Mouse (Mus musculus) midbrain, embryonic 13.5 days (tissue): ENCODE data around the gene Pdc. TPM values are rescaled to one million over a fixed set of nuclear protein-coding genes. Genes with fewer than 3 reads are reported as not detected.
A peak's percentile ranks its signal among the peaks of the same experiment; 100 is the strongest.
"Not testable (repeated sequence)": the region's sequence is repeated elsewhere in the genome, so short reads cannot be mapped to it uniquely, and the experiment has no call there.

Experiments
- ATAC-seq: fragments of 200-750 bp; cut with Nextera tagmentation; 2 replicates; pipeline ENCODE4 v1.8.0; 2017; ENCODE audit warnings: mild to moderate bottlenecking, moderate TSS enrichment, moderate library complexity
- H3K27ac ChIP-seq: fragments of 300-500 bp; sonication (generic); 2 replicates; pipeline ENCODE4 v1.5.1; 2015; ENCODE audit warnings: inconsistent platforms, mild to moderate bottlenecking, moderate library complexity
- H3K27me3 ChIP-seq: fragments of 300-500 bp; sonication (generic); 2 replicates; pipeline ENCODE4 v1.6.1; 2015; ENCODE audit warnings: mild to moderate bottlenecking, inconsistent platforms
- H3K36me3 ChIP-seq: fragments of 300-500 bp; sonication (generic); 2 replicates; pipeline ENCODE4 v1.6.1; 2015; ENCODE audit warnings: mild to moderate bottlenecking, inconsistent platforms
- H3K4me1 ChIP-seq: fragments of 300-500 bp; sonication (generic); replicated peaks from 2 replicates; pipeline ENCODE4 v1.6.1; 2015; ENCODE audit warnings: inconsistent platforms
- H3K4me2 ChIP-seq: fragments of 300-500 bp; sonication (generic); replicated peaks from 2 replicates; pipeline ENCODE4 v1.6.1; 2015; ENCODE audit warnings: moderate library complexity, mild to moderate bottlenecking, inconsistent platforms
- H3K4me3 ChIP-seq: fragments of 300-500 bp; sonication (generic); replicated peaks from 2 replicates; pipeline ENCODE4 v1.5.1; 2015; ENCODE audit warnings: mild to moderate bottlenecking, inconsistent platforms
- H3K9ac ChIP-seq: fragments of 300-500 bp; sonication (generic); replicated peaks from 2 replicates; pipeline ENCODE4 v1.6.1; 2015; ENCODE audit warnings: mild to moderate bottlenecking, inconsistent platforms
- H3K9me3 ChIP-seq: fragments of 300-500 bp; sonication (generic); 2 replicates; pipeline ENCODE4 v1.6.1; 2016; ENCODE audit warnings: mild to moderate bottlenecking, inconsistent platforms
- WGBS: fragments of 180-500 bp; shearing (Covaris S2); methylation state at CpG from one replicate; pipeline ENCODE4 v1.1.7; 2015; 5-methylcytosine and 5-hydroxymethylcytosine counted together
- polyA plus RNA-seq: library from polyadenylated mRNA; unstranded; fragments of >200 nt; fragmentation: Nextera tagmentation; extraction: Ambion mirVana; gene quantifications from 2 replicates; pipeline ENCODE4 v1.2.1, GENCODE M21; 2015

Gene Pdc
- not detected in 2 replicates for polyA plus RNA-seq

- 93% methylated on average over 1 of the region's 1 CpGs for WGBS
Measured at GRCm38 (mm10) chr1:150319205-150319604, at the start of gene Pdc. Gene Pdc, plus strand, starts transcription at chr1:150319417.

GRCm38 (mm10) chr1:150294051-150294450 is 25.2 kb upstream of the Pdc start:
- H3K9ac ChIP-seq, H3K27ac ChIP-seq, H3K4me1 ChIP-seq, ATAC-seq, H3K27me3 ChIP-seq, H3K36me3 ChIP-seq, H3K4me3 ChIP-seq, H3K9me3 ChIP-seq, H3K4me2 ChIP-seq: not testable (repeated sequence)
- 83% methylated on average over 3 of the region's 3 CpGs for WGBS

More at GRCm38 (mm10) chr1:150319205-150319604, at the start of gene Pdc:
- Histone ChIP-seq H3K4me2 (no peak within 1 kb of the TSS), H3K4me1 (peaks cover 3% of the 10 kb centered on the region), H3K9me3 (no peaks in the 10 kb centered on the region), H3K36me3 (no peaks in the 10 kb centered on the region), H3K27me3 (no peaks in the 10 kb centered on the region), H3K27ac (no peak within 1 kb of the TSS), H3K9ac (no peak within 1 kb of the TSS), H3K4me3 (no peak within 1 kb of the TSS)
- ATAC-seq = no peak

GRCm38 (mm10) chr1:150307599-150307998 is 11.6 kb upstream of the Pdc start:
- Histone ChIP-seq H3K9ac (no peak overlapping the region), H3K27me3 (no peaks in the 10 kb centered on the region), H3K4me3 (no peak overlapping the region), H3K4me2 (no peak overlapping the region), H3K36me3 (no peaks in the 10 kb centered on the region), H3K9me3 (no peaks in the 10 kb centered on the region), H3K27ac (no peak overlapping the region), H3K4me1 (no peaks in the 10 kb centered on the region)
- ATAC-seq = 0 out of 2 replicates have a peak, but pooled peaks have one; percentile 48
- 67% methylated on average over 1 of the region's 1 CpGs for WGBS

GRCm38 (mm10) chr1:150335111-150335510 is 15.9 kb downstream of the Pdc start:
- Histone ChIP-seq H3K27me3 (no peaks in the 10 kb centered on the region), H3K27ac (no peak overlapping the region), H3K9ac (no peak overlapping the region), H3K4me3 (no peak overlapping the region), H3K4me1 (no peaks in the 10 kb centered on the region), H3K36me3 (no peaks in the 10 kb centered on the region), H3K4me2 (no peak overlapping the region), H3K9me3 (no peaks in the 10 kb centered on the region)
- no peak for ATAC-seq
- 78% methylated on average over 2 of the region's 2 CpGs for WGBS

- peaks cover 35% of the 10 kb centered on the region for H3K36me3 ChIP-seq
- ATAC-seq = no peak
- H3K9me3 ChIP-seq = no peaks in the 10 kb centered on the region
- no peaks in the 10 kb centered on the region for H3K4me1 ChIP-seq
- H3K4me2 ChIP-seq = no peak overlapping the region
- no peak overlapping the region for H3K27ac ChIP-seq
- 95% methylated on average over 1 of the region's 1 CpGs for WGBS
- no peak overlapping the region for H3K9ac ChIP-seq
- no peaks in the 10 kb centered on the region for H3K27me3 ChIP-seq
- no peak overlapping the region for H3K4me3 ChIP-seq
Measured at GRCm38 (mm10) chr1:150360864-150361263, 41.6 kb downstream of the Pdc start.

GRCm38 (mm10) chr1:150372895-150373294 is 53.7 kb downstream of the Pdc start:
- no peaks in the 10 kb centered on the region for H3K27me3 ChIP-seq
- H3K9ac ChIP-seq = no peak overlapping the region
- H3K4me2 ChIP-seq = no peak overlapping the region
- H3K4me3 ChIP-seq = no peak overlapping the region
- 90% methylated on average over 3 of the region's 3 CpGs for WGBS
- no peaks in the 10 kb centered on the region for H3K9me3 ChIP-seq
- no peaks in the 10 kb centered on the region for H3K4me1 ChIP-seq
- no peak for ATAC-seq
- H3K36me3 ChIP-seq = peaks cover 13% of the 10 kb centered on the region; the same call in 1 of the 2 replicates
- no peak overlapping the region for H3K27ac ChIP-seq

GRCm38 (mm10) chr1:150374247-150374646 is 55.0 kb downstream of the Pdc start:
- H3K4me1 ChIP-seq = no peaks in the 10 kb centered on the region
- no peak for ATAC-seq
- WGBS = 92% methylated on average over 2 of the region's 2 CpGs
- H3K9me3 ChIP-seq = no peaks in the 10 kb centered on the region
- no peak overlapping the region for H3K9ac ChIP-seq
- H3K4me2 ChIP-seq = no peak overlapping the region
- no peaks in the 10 kb centered on the region for H3K27me3 ChIP-seq
- H3K36me3 ChIP-seq = peaks cover 15% of the 10 kb centered on the region; the same call in 1 of the 2 replicates
- H3K27ac ChIP-seq = no peak overlapping the region
- H3K4me3 ChIP-seq = no peak overlapping the region

Other genes starting within 250 kb of the Pdc start
- not detected in 2 replicates for gene Ptgs2, start 219.4 kb upstream of the Pdc start, polyA plus RNA-seq
- gene Tpr, start 73.4 kb downstream of the Pdc start, polyA plus RNA-seq = 153 and 154 TPM in 2 replicates
- gene Odr4, start 73.7 kb downstream of the Pdc start, polyA plus RNA-seq = 39.8 and 46.9 TPM in 2 replicates
- gene Prg4, start 146.7 kb downstream of the Pdc start, polyA plus RNA-seq = 0.36 and 0.92 TPM in 2 replicates